Mouse (Mus musculus): ENCODE results near the gene Endod1. TPM values are rescaled to one million over a fixed set of nuclear protein-coding genes. Genes with fewer than 3 reads are reported as not detected.

Endod1 gene
- polyA plus RNA-seq, 1 experiment from 2014 or later: 90.1 TPM

DNA sequence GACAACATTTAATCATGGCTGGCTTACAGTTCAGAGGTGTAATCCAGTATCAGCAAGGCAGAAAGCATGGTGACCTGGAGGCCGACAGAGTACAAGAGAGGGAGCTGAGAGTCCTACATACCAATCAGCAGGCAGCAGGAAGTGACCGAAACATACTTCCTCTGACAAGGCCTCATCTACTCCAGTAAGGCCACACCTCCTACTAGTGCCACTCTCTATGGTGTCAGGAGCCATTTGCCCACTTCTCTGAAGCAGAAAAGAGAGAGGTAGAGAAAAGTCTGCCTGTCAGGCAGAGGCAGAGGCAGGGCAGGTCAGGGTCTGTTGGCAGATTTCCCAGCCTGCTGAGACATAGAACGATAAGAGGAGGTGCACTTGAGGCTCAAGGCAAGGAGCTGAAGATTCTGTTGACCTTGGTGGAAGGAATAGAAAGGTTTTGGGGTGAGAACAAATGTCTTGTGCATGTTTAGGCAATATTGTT lies 10.6 kb upstream of the Endod1 start:
- Histone ChIP-seq H3K4me3 (ENCODE audit: low read depth, low read length) (no peak overlapping the region), H3K9me3 (ENCODE audit: control insufficient read depth, low read length) (no peaks in the 10 kb centered on the region), H3K4me1 (replicated peaks; ENCODE audit: control insufficient read depth, insufficient read depth) (no peaks in the 10 kb centered on the region), H3K27me3 (ENCODE audit: control insufficient read depth, insufficient read depth, low read length) (no peaks in the 10 kb centered on the region), H3K36me3 (ENCODE audit: control insufficient read depth, insufficient read depth, low read length) (no peaks in the 10 kb centered on the region), H3K9ac (ENCODE audit: low read length) (no peak overlapping the region), H3K27ac (replicated peaks) (no peak overlapping the region), H3K4me2 (replicated peaks; ENCODE audit: low read depth) (no peak overlapping the region)
- TF ChIP-seq CTCF (IDR thresholded peaks at IDR 0.05; ENCODE audit: low read depth) (no peak), EP300 (optimal IDR thresholded peaks at IDR 0.05) (no peak)
- DNase-seq (ENCODE audit: low spot score): no peak
- no peak for ATAC-seq (ENCODE audit: low FRiP score, low TSS enrichment)
- 61% methylated on average over 3 of the region's 3 CpGs for WGBS

DNA sequence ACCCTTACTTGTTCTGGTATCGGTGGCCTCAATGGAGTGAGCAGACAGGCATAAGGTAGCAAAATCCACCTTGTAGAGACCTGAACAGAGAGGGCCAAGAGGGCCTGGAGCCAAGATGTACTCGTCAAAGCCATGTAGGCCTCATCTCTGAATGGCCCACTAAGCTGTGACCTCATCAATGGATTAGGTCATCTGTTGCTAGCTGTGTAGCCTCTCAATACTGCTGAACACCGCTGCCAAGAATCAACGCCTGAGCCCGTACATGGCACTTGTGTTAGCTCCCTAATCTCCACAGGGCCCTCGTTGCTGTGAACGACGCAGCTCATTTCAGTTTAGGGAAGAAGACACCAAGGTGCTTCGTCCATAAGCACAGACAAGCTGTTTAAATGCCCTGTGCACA lies 10.0 kb upstream of the Endod1 start:
- Histone ChIP-seq H3K4me3 (ENCODE audit: low read depth, low read length) (no peak overlapping the region), H3K36me3 (ENCODE audit: control insufficient read depth, insufficient read depth, low read length) (no peaks in the 10 kb centered on the region), H3K27ac (replicated peaks) (no peak overlapping the region), H3K4me2 (replicated peaks; ENCODE audit: low read depth) (no peak overlapping the region), H3K27me3 (ENCODE audit: control insufficient read depth, insufficient read depth, low read length) (no peaks in the 10 kb centered on the region), H3K9ac (ENCODE audit: low read length) (no peak overlapping the region), H3K4me1 (replicated peaks; ENCODE audit: control insufficient read depth, insufficient read depth) (no peaks in the 10 kb centered on the region), H3K9me3 (ENCODE audit: control insufficient read depth, low read length) (no peaks in the 10 kb centered on the region)
- DNase-seq (ENCODE audit: low spot score): no peak
- WGBS: 88% methylated on average over 9 of the region's 9 CpGs
- no peak for ATAC-seq (ENCODE audit: low FRiP score, low TSS enrichment)
- TF ChIP-seq EP300 (optimal IDR thresholded peaks at IDR 0.05): no peak
- TF ChIP-seq CTCF (IDR thresholded peaks at IDR 0.05; ENCODE audit: low read depth): no peak

DNA sequence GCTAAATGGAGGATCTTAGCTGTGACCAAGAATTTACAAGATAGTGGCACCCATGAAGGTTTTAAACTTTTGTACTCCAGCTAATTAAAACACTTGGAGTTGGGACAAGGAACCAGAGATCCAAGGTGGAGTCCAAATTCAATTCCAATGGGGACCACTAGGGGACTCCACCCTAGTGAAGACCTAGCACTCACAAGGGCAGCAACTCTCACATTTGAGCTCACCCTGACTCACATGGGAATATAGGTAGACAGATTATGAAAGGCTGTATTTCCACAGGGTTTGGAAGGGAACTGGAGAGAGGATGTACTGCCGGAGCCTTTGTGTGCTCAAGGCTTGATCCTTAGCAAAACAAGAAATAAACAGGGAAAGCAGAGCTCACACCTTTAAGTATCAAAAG lies 9.0 kb upstream of the Endod1 start:
- WGBS: 88% methylated on average over 1 of the region's 1 CpGs

DNA sequence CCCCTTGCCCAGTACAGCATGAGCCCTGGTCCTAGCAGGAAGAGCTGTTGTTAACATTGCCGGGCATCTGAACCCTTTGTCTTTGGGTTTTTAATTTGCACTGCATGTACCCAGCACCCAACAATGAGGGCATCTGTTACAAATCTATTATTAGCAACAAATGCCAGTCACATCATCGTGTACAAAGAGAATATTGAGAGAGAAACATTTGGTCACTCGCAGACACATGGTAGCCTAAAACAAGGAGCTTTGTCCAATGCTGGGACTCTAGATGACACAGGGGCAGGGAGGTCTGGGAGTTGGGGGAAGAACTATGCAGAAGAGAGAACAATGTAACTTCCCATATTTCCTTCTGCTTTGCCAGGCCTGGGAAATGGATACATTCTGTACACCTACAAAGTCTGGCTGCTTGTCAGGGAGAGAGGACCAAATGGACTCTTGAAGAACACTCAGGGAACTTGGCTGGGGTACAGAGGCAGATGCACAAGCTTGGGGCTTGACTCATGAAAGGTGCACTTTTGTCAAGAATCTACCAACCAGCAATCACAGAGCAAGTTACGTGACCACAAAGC lies 7.8 kb upstream of the Endod1 start:
- H3K36me3 ChIP-seq (ENCODE audit: control insufficient read depth, insufficient read depth, low read length): no peaks in the 10 kb centered on the region
- H3K4me3 ChIP-seq (ENCODE audit: low read depth, low read length): no peak overlapping the region
- H3K27ac ChIP-seq (replicated peaks): no peak overlapping the region
- no peaks in the 10 kb centered on the region for H3K4me1 ChIP-seq (replicated peaks; ENCODE audit: control insufficient read depth, insufficient read depth)
- DNase-seq (ENCODE audit: low spot score) (no peak), ATAC-seq (ENCODE audit: low FRiP score, low TSS enrichment) (no peak)
- H3K9me3 ChIP-seq (ENCODE audit: control insufficient read depth, low read length): no peaks in the 10 kb centered on the region
- H3K27me3 ChIP-seq (ENCODE audit: control insufficient read depth, insufficient read depth, low read length): no peaks in the 10 kb centered on the region
- H3K4me2 ChIP-seq (replicated peaks; ENCODE audit: low read depth): no peak overlapping the region
- WGBS: 75% methylated on average over 4 of the region's 4 CpGs
- TF ChIP-seq CTCF (IDR thresholded peaks at IDR 0.05; ENCODE audit: low read depth) (no peak), EP300 (optimal IDR thresholded peaks at IDR 0.05) (no peak)
- H3K9ac ChIP-seq (ENCODE audit: low read length): no peak overlapping the region

More for the DNA sequence above, 9.0 kb upstream of the Endod1 start:
- H3K4me3 ChIP-seq (ENCODE audit: low read depth, low read length): no peak overlapping the region
- H3K27me3 ChIP-seq (ENCODE audit: control insufficient read depth, insufficient read depth, low read length): no peaks in the 10 kb centered on the region
- ATAC-seq (ENCODE audit: low FRiP score, low TSS enrichment) (no peak), DNase-seq (ENCODE audit: low spot score) (no peak)
- no peaks in the 10 kb centered on the region for H3K9me3 ChIP-seq (ENCODE audit: control insufficient read depth, low read length)
- no peak overlapping the region for H3K9ac ChIP-seq (ENCODE audit: low read length)
- TF ChIP-seq EP300 (optimal IDR thresholded peaks at IDR 0.05) (no peak), CTCF (IDR thresholded peaks at IDR 0.05; ENCODE audit: low read depth) (peak; percentile 64)
- H3K27ac ChIP-seq (replicated peaks): no peak overlapping the region
- H3K4me2 ChIP-seq (replicated peaks; ENCODE audit: low read depth): no peak overlapping the region
- H3K36me3 ChIP-seq (ENCODE audit: control insufficient read depth, insufficient read depth, low read length): no peaks in the 10 kb centered on the region
- H3K4me1 ChIP-seq (replicated peaks; ENCODE audit: control insufficient read depth, insufficient read depth): no peaks in the 10 kb centered on the region

DNA sequence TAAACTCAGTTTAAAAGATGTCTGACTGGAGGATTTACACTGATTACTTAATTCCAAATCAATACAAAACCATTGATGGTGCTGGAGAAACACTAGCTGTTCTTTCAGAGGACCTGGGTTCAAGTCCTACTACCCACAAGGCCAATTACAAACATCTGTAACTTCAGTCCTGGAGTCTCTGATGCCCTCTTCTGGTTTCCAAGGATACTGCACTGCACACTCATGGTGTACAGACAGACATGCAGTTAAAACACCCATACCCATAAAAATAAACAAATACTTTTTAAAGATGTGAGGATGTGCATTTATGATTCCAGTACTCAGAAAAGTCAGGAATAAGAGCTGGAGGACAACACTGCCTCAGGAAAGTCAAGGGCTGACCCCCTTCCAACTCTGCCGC lies 6.7 kb upstream of the Endod1 start:
- Histone ChIP-seq H3K27ac (replicated peaks) (no peak overlapping the region), H3K4me1 (replicated peaks; ENCODE audit: control insufficient read depth, insufficient read depth) (no peaks in the 10 kb centered on the region), H3K9ac (ENCODE audit: low read length) (no peak overlapping the region), H3K36me3 (ENCODE audit: control insufficient read depth, insufficient read depth, low read length) (no peaks in the 10 kb centered on the region), H3K9me3 (ENCODE audit: control insufficient read depth, low read length) (no peaks in the 10 kb centered on the region), H3K4me2 (replicated peaks; ENCODE audit: low read depth) (no peak overlapping the region), H3K4me3 (ENCODE audit: low read depth, low read length) (no peak overlapping the region), H3K27me3 (ENCODE audit: control insufficient read depth, insufficient read depth, low read length) (no peaks in the 10 kb centered on the region)
- peak; percentile 50 for TF ChIP-seq CTCF (IDR thresholded peaks at IDR 0.05; ENCODE audit: low read depth)
- no peak for TF ChIP-seq EP300 (optimal IDR thresholded peaks at IDR 0.05)
- 100% methylated on average over 1 of the region's 1 CpGs for WGBS
- no peak for ATAC-seq (ENCODE audit: low FRiP score, low TSS enrichment)
- DNase-seq (ENCODE audit: low spot score): no peak

DNA sequence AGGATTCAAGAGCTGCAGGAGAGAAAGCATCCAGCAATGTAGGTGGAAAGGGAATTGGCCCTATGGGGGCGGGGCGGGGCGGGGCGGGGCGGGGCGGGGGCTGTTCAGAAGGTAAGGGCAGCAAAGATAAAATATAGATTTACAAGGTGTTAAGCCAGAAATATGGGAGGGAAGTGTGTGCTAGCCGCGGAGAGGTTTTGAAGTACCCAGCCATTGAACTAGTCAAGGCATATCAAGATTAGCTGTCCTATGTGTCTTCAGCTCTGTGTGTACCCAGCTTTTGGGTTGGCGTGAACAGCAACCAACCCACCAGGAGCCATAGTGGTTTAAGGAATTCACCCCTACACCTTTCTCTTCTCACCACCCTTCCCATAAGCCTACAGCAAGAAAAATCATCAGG lies 5.5 kb upstream of the Endod1 start:
- no peaks in the 10 kb centered on the region for H3K27me3 ChIP-seq (ENCODE audit: control insufficient read depth, insufficient read depth, low read length)
- H3K9ac ChIP-seq (ENCODE audit: low read length): no peak overlapping the region
- no peaks in the 10 kb centered on the region for H3K9me3 ChIP-seq (ENCODE audit: control insufficient read depth, low read length)
- H3K36me3 ChIP-seq (ENCODE audit: control insufficient read depth, insufficient read depth, low read length): no peaks in the 10 kb centered on the region
- no peak for TF ChIP-seq CTCF (IDR thresholded peaks at IDR 0.05; ENCODE audit: low read depth)
- TF ChIP-seq EP300 (optimal IDR thresholded peaks at IDR 0.05): no peak
- no peak for DNase-seq (ENCODE audit: low spot score)
- no peak for ATAC-seq (ENCODE audit: low FRiP score, low TSS enrichment)
- 62% methylated on average over 9 of the region's 9 CpGs for WGBS
- no peak overlapping the region for H3K27ac ChIP-seq (replicated peaks)
- H3K4me1 ChIP-seq (replicated peaks; ENCODE audit: control insufficient read depth, insufficient read depth): no peaks in the 10 kb centered on the region
- H3K4me3 ChIP-seq (ENCODE audit: low read depth, low read length): no peak overlapping the region
- H3K4me2 ChIP-seq (replicated peaks; ENCODE audit: low read depth): no peak overlapping the region

Measured in stomach, postnatal 0 days (tissue).